Mouse (Mus musculus) intestine, postnatal 0 days (tissue): ENCODE measurements around the gene Slc25a31. TPM values are rescaled to one million over a fixed set of nuclear protein-coding genes. Genes with fewer than 3 reads are reported as not detected.

Experiments
- ATAC-seq: fragments of 200-750 bp; cut with Nextera tagmentation; 2 replicates; pipeline ENCODE4 v1.8.0; 2017; ENCODE audit warnings: mild to moderate bottlenecking, moderate TSS enrichment, moderate library complexity
- H3K27ac ChIP-seq: fragments of 300-500 bp; sonication (generic); 2 replicates; pipeline ENCODE4 v1.5.1; 2014; ENCODE audit warnings: mild to moderate bottlenecking, low read depth, low read length, moderate library complexity
- H3K27me3 ChIP-seq: fragments of 300-500 bp; sonication (generic); replicated peaks from 2 replicates; pipeline ENCODE4 v1.6.1; 2014; ENCODE audit warnings: low read length, mixed read lengths; ENCODE audit not compliant: control insufficient read depth, insufficient read depth
- H3K36me3 ChIP-seq: fragments of 300-500 bp; sonication (generic); 2 replicates; pipeline ENCODE4 v1.6.1; 2014; ENCODE audit warnings: mild to moderate bottlenecking, moderate library complexity; ENCODE audit not compliant: control insufficient read depth, insufficient read depth
- H3K4me1 ChIP-seq: fragments of 300-500 bp; sonication (generic); replicated peaks from 2 replicates; pipeline ENCODE4 v1.6.1; 2014; ENCODE audit warnings: antibody characterized with exemption, low read length, mixed read lengths; ENCODE audit not compliant: control insufficient read depth, insufficient read depth
- H3K4me2 ChIP-seq: fragments of 300-500 bp; sonication (generic); replicated peaks from 2 replicates; pipeline ENCODE4 v1.6.1; 2014; ENCODE audit warnings: low read depth, mild to moderate bottlenecking, moderate library complexity
- H3K4me3 ChIP-seq: fragments of 300-500 bp; sonication (generic); 2 replicates; pipeline ENCODE4 v1.5.1; 2014; ENCODE audit warnings: low read depth, low read length
- H3K9ac ChIP-seq: fragments of 300-500 bp; sonication (generic); 2 replicates; pipeline ENCODE4 v1.6.1; 2014; ENCODE audit warnings: mild to moderate bottlenecking, low read depth, low read length
- H3K9me3 ChIP-seq: fragments of 300-500 bp; sonication (generic); 2 replicates; pipeline ENCODE4 v1.6.1; 2016; ENCODE audit warnings: mixed run types; ENCODE audit not compliant: control insufficient read depth
- CTCF ChIP-seq: sonication (generic); IDR thresholded peaks from 2 replicates; pipeline ENCODE4 v1.5.1; 2016; ENCODE audit warnings: low read depth, mild to moderate bottlenecking, control low read depth, antibody characterized with exemption, moderate library complexity
- WGBS: fragments of 180-500 bp; shearing (Covaris S2); extraction: QIAGEN DNeasy Blood & Tissue Kit; methylation state at CpG from one replicate; pipeline ENCODE4 v1.1.7; 2014; 5-methylcytosine and 5-hydroxymethylcytosine counted together
- polyA plus RNA-seq: library from polyadenylated mRNA; unstranded; fragments of >200 nt; fragmentation: Nextera tagmentation; extraction: Ambion mirVana; gene quantifications from 2 replicates; pipeline ENCODE4 v1.2.1, GENCODE M21; 2015

Slc25a31 gene
- polyA plus RNA-seq, 1 experiment from 2014 or later: not detected

GRCm38 (mm10) chr3:40698834-40699233 lies 9.8 kb upstream of the Slc25a31 start:
- Histone ChIP-seq H3K4me1 (no peaks in the 10 kb centered on the region), H3K4me3 (no peak overlapping the region), H3K9me3 (no peaks in the 10 kb centered on the region), H3K27me3 (no peaks in the 10 kb centered on the region), H3K27ac (no peak overlapping the region), H3K4me2 (no peak overlapping the region), H3K9ac (no peak overlapping the region), H3K36me3 (no peaks in the 10 kb centered on the region)
- no peak for TF ChIP-seq CTCF
- WGBS: 65% methylated on average over 3 of the region's 3 CpGs
- no peak for ATAC-seq

GRCm38 (mm10) chr3:40704816-40705430 lies 3.7 kb upstream of the Slc25a31 start:
- WGBS: 60% methylated on average over 5 of the region's 5 CpGs
- no peaks in the 10 kb centered on the region for H3K27me3 ChIP-seq
- no peak overlapping the region for H3K9ac ChIP-seq
- H3K4me1 ChIP-seq: no peaks in the 10 kb centered on the region
- H3K4me3 ChIP-seq: no peak overlapping the region
- H3K27ac ChIP-seq: no peak overlapping the region
- H3K36me3 ChIP-seq: no peaks in the 10 kb centered on the region
- TF ChIP-seq CTCF: no peak
- ATAC-seq: no peak
- H3K4me2 ChIP-seq: no peak overlapping the region
- H3K9me3 ChIP-seq: no peaks in the 10 kb centered on the region

- no peak; the same call in 1 of the 2 replicates for ATAC-seq
- 11% methylated on average over 1 of the region's 1 CpGs for WGBS
- Histone ChIP-seq H3K9me3 (no peaks in the 10 kb centered on the region), H3K27ac (no peak overlapping the region), H3K4me3 (no peak overlapping the region), H3K4me1 (no peaks in the 10 kb centered on the region), H3K27me3 (no peaks in the 10 kb centered on the region), H3K9ac (no peak overlapping the region), H3K36me3 (no peaks in the 10 kb centered on the region), H3K4me2 (no peak overlapping the region)
- TF ChIP-seq CTCF: no peak
These were observed 7.4 kb downstream of the Slc25a31 start for GRCm38 (mm10) chr3:40716056-40716455.

- Histone ChIP-seq H3K4me2 (no peak overlapping the region), H3K9me3 (no peaks in the 10 kb centered on the region), H3K27ac (no peak overlapping the region), H3K4me1 (no peaks in the 10 kb centered on the region), H3K27me3 (no peaks in the 10 kb centered on the region), H3K9ac (no peak overlapping the region), H3K36me3 (no peaks in the 10 kb centered on the region), H3K4me3 (no peak overlapping the region)
- ATAC-seq: no peak
- WGBS: 42% methylated on average over 3 of the region's 3 CpGs
- no peak for TF ChIP-seq CTCF
These were observed 10.4 kb downstream of the Slc25a31 start for GRCm38 (mm10) chr3:40719022-40719421.

- Histone ChIP-seq H3K4me3 (no peak overlapping the region), H3K9ac (no peak overlapping the region), H3K36me3 (no peaks in the 10 kb centered on the region), H3K9me3 (no peaks in the 10 kb centered on the region), H3K4me2 (no peak overlapping the region), H3K27me3 (no peaks in the 10 kb centered on the region), H3K4me1 (no peaks in the 10 kb centered on the region), H3K27ac (no peak overlapping the region)
- no peak for ATAC-seq
- no peak for TF ChIP-seq CTCF
- WGBS: 59% methylated on average over 6 of the region's 6 CpGs
These were observed 29.8 kb downstream of the Slc25a31 start for GRCm38 (mm10) chr3:40738381-40738912.

- 33% methylated on average over 16 of the region's 16 CpGs for WGBS
- H3K36me3 ChIP-seq: no peaks in the 10 kb centered on the region
- H3K27me3 ChIP-seq: no peaks in the 10 kb centered on the region
- no peak for ATAC-seq
- peak within 1 kb of the TSS; percentile 62 for H3K9ac ChIP-seq
- peak within 1 kb of the TSS; percentile 98 for H3K4me2 ChIP-seq
- H3K27ac ChIP-seq: no peak within 1 kb of the TSS
- H3K4me1 ChIP-seq: no peaks in the 10 kb centered on the region
- H3K4me3 ChIP-seq: peak within 1 kb of the TSS; percentile 77
- no peaks in the 10 kb centered on the region for H3K9me3 ChIP-seq
- TF ChIP-seq CTCF: no peak
These were observed 35.6 kb downstream of the Slc25a31 start, which contains the start of gene Hspa4l for GRCm38 (mm10) chr3:40744024-40744835. Hspa4l (plus strand) TSS chr3:40744495.
